Mouse (Mus musculus): ENCODE measurements around the gene Pifo.

GRCm38 (mm10) chr3:105974174-105974573, 40.3 kb downstream of the Pifo start:
- TF ChIP-seq CTCF (IDR thresholded peaks at IDR 0.05; ENCODE audit: low read depth) (no peak), EP300 (optimal IDR thresholded peaks at IDR 0.05) (no peak)

Data from stomach, postnatal 0 days (tissue).